Comparison of ENCODE assay signal across 18 mouse cellular contexts in genomic region chr11:78574536-78574935, GRCm38 (mm10).
"Had no signal": no experiment of that assay in that cellular context is flagged by ENCODE, and none has a peak within 500 bp of the region (broad histone marks: within the 10 kb centered on the region; RNA-seq: fewer than 3 reads in every experiment).

No protein-coding gene starts in this region.

- DNase-seq: lung, adult 2 months; lung, postnatal 14 days; lung, postnatal 36 days; midbrain, embryonic 14.5 days; right cerebral cortex, postnatal 25 days; right cerebral cortex, postnatal 4 days; spleen, adult 18-20 months; thymus, adult 18-20 months; thymus, postnatal 14 days; thymus, postnatal 36 days had no signal

- H3K9ac ChIP-seq: liver, embryonic 14.5 days; lung, embryonic 15.5 days; midbrain, embryonic 12.5 days; neural tube, embryonic 12.5 days had no signal

- H3K4me2 ChIP-seq: lung, embryonic 15.5 days; midbrain, embryonic 12.5 days; neural tube, embryonic 12.5 days had no signal

- H3K4me1 ChIP-seq: midbrain, embryonic 10.5 days; midbrain, embryonic 12.5 days; neural tube, embryonic 12.5 days had no signal

- H3K9me3 ChIP-seq: lung, embryonic 15.5 days; megakaryocyte, embryonic 14.5 days; midbrain, embryonic 10.5 days; midbrain, embryonic 12.5 days; neural tube, embryonic 12.5 days had no signal

- H3K27me3 ChIP-seq: lung, embryonic 15.5 days; megakaryocyte, embryonic 14.5 days; midbrain, embryonic 12.5 days; neural tube, embryonic 12.5 days had no signal

- H3K27ac ChIP-seq: liver, embryonic 14.5 days; lung, embryonic 15.5 days; macrophage; midbrain, embryonic 10.5 days; midbrain, embryonic 12.5 days; neural tube, embryonic 12.5 days had no signal

- ATAC-seq: midbrain, embryonic 16.5 days had no signal

- H3K4me3 ChIP-seq: lung, embryonic 15.5 days; megakaryocyte, embryonic 14.5 days; midbrain, embryonic 10.5 days; midbrain, embryonic 12.5 days; neural tube, embryonic 12.5 days had no signal
